Mouse (Mus musculus): ENCODE data around the gene Sar1b. TPM values are rescaled to one million over a fixed set of nuclear protein-coding genes. Genes with fewer than 3 reads are reported as not detected.

Gene Sar1b
- total and polyA plus RNA-seq, 3 experiments = 4.0 to 103 (median 59.2) TPM

DNA sequence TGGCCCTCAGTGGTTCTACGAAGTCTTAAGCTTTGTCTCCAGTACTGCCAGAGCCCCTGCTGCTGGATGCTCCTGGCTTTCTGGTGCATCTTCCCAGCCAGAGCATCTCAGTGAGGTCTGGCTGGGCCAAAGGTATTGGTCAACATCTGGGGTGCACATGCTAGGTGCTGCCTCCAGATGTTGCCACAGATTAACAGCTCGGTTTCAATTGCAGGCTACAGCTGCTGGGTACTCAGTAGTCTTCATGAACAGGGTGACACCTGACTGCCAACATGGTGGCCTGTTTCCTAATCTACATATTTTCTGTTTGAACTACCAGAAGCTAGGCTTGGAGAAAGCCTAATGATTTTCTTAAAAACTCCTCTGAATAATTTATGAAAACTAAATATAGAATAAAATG, 75.6 kb downstream of the Sar1b start:
- no peak overlapping the region for H3K4me3 ChIP-seq (ENCODE audit: low read depth, low read length)
- H3K4me1 ChIP-seq (ENCODE audit: insufficient read depth, low read depth, low read length) = peaks cover 19% of the 10 kb centered on the region; the same call in 1 of the 2 replicates
- peaks cover 95% of the 10 kb centered on the region for H3K36me3 ChIP-seq (replicated peaks)
- H3K9me3 ChIP-seq (replicated peaks) = no peaks in the 10 kb centered on the region
- ATAC-seq (ENCODE audit: extremely low read depth, insufficient number of reproducible peaks, low FRiP score, poor library complexity, severe bottlenecking) (no peak), DNase-seq (ENCODE audit: low spot score) (no peak)
- H3K27me3 ChIP-seq (ENCODE audit: insufficient read depth, low read length) = no peaks in the 10 kb centered on the region
- TF ChIP-seq CTCF (IDR thresholded peaks at IDR 0.05; ENCODE audit: low read depth, low read length) (no peak), GATA2 (IDR thresholded peaks at IDR 0.05; ENCODE audit: borderline replicate concordance, low read depth, low read length) (no peak), TAL1 (conservative IDR thresholded peaks at IDR 0.05; ENCODE audit: low read depth, low read length) (no peak), POLR2AphosphoS5 (IDR thresholded peaks at IDR 0.05; ENCODE audit: insufficient replicate concordance, low read depth, low read length) (no peak), GATA1 (IDR thresholded peaks at IDR 0.05; ENCODE audit: borderline replicate concordance, low read length) (no peak)

- H3K4me3 ChIP-seq (ENCODE audit: low read depth, low read length) = no peak overlapping the region
- no peak for TF ChIP-seq GATA2 (IDR thresholded peaks at IDR 0.05; ENCODE audit: borderline replicate concordance, low read depth, low read length)
- TF ChIP-seq POLR2AphosphoS5 (IDR thresholded peaks at IDR 0.05; ENCODE audit: insufficient replicate concordance, low read depth, low read length) = no peak
- no peak for TF ChIP-seq CTCF (IDR thresholded peaks at IDR 0.05; ENCODE audit: low read depth, low read length)
- no peak for DNase-seq (ENCODE audit: low spot score)
- H3K9me3 ChIP-seq (replicated peaks) = no peaks in the 10 kb centered on the region
- H3K27me3 ChIP-seq (ENCODE audit: insufficient read depth, low read length) = no peaks in the 10 kb centered on the region
- H3K4me1 ChIP-seq (ENCODE audit: insufficient read depth, low read depth, low read length) = peaks cover 19% of the 10 kb centered on the region; the same call in 1 of the 2 replicates
- ATAC-seq (ENCODE audit: extremely low read depth, insufficient number of reproducible peaks, low FRiP score, poor library complexity, severe bottlenecking) = no peak
- H3K36me3 ChIP-seq (replicated peaks) = peaks cover 95% of the 10 kb centered on the region
These were observed 76.5 kb downstream of the Sar1b start for GRCm38 (mm10) chr11:51839973-51840372.

DNA sequence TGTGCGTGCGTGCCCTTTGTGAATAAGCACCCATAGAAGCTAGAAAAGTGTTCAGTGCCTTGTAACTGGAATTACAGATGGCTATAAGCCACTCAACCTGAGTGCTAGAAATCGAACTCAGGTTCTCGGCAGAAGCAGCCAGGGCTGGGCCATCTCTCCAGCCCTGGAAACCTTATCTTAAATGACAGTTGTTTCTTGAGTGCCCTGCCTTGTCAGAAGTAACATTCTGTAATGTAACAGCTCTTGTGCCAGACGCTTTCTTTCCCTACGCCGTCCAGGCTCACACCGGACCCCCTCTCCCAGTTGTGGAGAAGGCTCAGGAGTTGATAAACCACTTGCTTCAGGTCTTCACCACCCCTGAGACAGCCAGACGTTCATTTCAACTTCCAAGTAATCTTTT, 77.2 kb downstream of the Sar1b start:
- no peak for ATAC-seq (ENCODE audit: extremely low read depth, insufficient number of reproducible peaks, low FRiP score, poor library complexity, severe bottlenecking)

DNA sequence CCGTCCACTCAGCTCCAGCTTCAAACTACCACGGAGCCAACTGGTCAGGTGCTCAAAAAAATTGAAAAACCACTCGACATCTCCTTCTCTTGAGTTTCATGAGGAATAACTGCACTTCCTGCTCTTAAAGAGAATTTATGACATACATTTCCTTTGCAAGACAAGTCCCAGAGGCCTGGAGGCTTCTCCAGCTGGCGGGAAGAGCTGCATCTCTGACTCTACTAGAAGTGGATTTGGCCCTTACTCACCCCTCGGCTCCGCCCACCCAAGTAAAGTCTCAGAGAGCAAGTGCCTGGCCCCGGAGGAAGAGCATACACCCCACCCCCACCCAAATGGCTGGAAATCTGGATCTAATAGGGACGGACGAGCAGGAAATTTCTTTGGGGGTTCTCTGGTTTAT, 77.7 kb downstream of the Sar1b start:
- Histone ChIP-seq H3K4me1 (ENCODE audit: insufficient read depth, low read depth, low read length) (peaks cover 19% of the 10 kb centered on the region; the same call in 1 of the 2 replicates), H3K27me3 (ENCODE audit: insufficient read depth, low read length) (no peaks in the 10 kb centered on the region), H3K9me3 (replicated peaks) (no peaks in the 10 kb centered on the region), H3K36me3 (replicated peaks) (peaks cover 94% of the 10 kb centered on the region), H3K4me3 (ENCODE audit: low read depth, low read length) (no peak overlapping the region)
- no peak for DNase-seq (ENCODE audit: low spot score)
- ATAC-seq (ENCODE audit: extremely low read depth, insufficient number of reproducible peaks, low FRiP score, poor library complexity, severe bottlenecking) = no peak
- TF ChIP-seq CTCF (IDR thresholded peaks at IDR 0.05; ENCODE audit: low read depth, low read length) (no peak), POLR2AphosphoS5 (IDR thresholded peaks at IDR 0.05; ENCODE audit: insufficient replicate concordance, low read depth, low read length) (no peak), GATA1 (IDR thresholded peaks at IDR 0.05; ENCODE audit: borderline replicate concordance, low read length) (no peak), GATA2 (IDR thresholded peaks at IDR 0.05; ENCODE audit: borderline replicate concordance, low read depth, low read length) (no peak), TAL1 (conservative IDR thresholded peaks at IDR 0.05; ENCODE audit: low read depth, low read length) (no peak)

More for the DNA sequence above, 77.2 kb downstream of the Sar1b start:
- H3K9me3 ChIP-seq (replicated peaks) = no peaks in the 10 kb centered on the region
- H3K4me3 ChIP-seq (ENCODE audit: low read depth, low read length) = no peak overlapping the region
- DNase-seq (ENCODE audit: low spot score) = no peak
- TF ChIP-seq POLR2AphosphoS5 (IDR thresholded peaks at IDR 0.05; ENCODE audit: insufficient replicate concordance, low read depth, low read length) (no peak), GATA2 (IDR thresholded peaks at IDR 0.05; ENCODE audit: borderline replicate concordance, low read depth, low read length) (no peak), TAL1 (conservative IDR thresholded peaks at IDR 0.05; ENCODE audit: low read depth, low read length) (no peak), CTCF (IDR thresholded peaks at IDR 0.05; ENCODE audit: low read depth, low read length) (no peak), GATA1 (IDR thresholded peaks at IDR 0.05; ENCODE audit: borderline replicate concordance, low read length) (no peak)
- H3K27me3 ChIP-seq (ENCODE audit: insufficient read depth, low read length) = no peaks in the 10 kb centered on the region
- peaks cover 94% of the 10 kb centered on the region for H3K36me3 ChIP-seq (replicated peaks)
- peaks cover 19% of the 10 kb centered on the region; the same call in 1 of the 2 replicates for H3K4me1 ChIP-seq (ENCODE audit: insufficient read depth, low read depth, low read length)

Other genes starting within 250 kb of the Sar1b start
- 49.2 and 52.0 TPM in 2 replicates for gene Phykpl, start 178.9 kb upstream of the Sar1b start, total RNA-seq (2014; fragmentation: Nextera tagmentation)
- gene Phykpl, start 178.9 kb upstream of the Sar1b start, total RNA-seq (2017) = 46.9 and 49.3 TPM in 2 replicates
- 11.0 and 12.6 TPM in 2 replicates for gene Phykpl, start 178.9 kb upstream of the Sar1b start, polyA plus RNA-seq (2012)
- gene Hnrnpab, start 156.8 kb upstream of the Sar1b start, total RNA-seq (2014; fragmentation: Nextera tagmentation) = 504 and 536 TPM in 2 replicates
- 669 and 683 TPM in 2 replicates for gene Hnrnpab, start 156.8 kb upstream of the Sar1b start, total RNA-seq (2017)
- gene Hnrnpab, start 156.8 kb upstream of the Sar1b start, polyA plus RNA-seq (2012) = 1,141 and 1,394 TPM in 2 replicates
- gene Nhp2, start 144.0 kb upstream of the Sar1b start, total RNA-seq (2014; fragmentation: Nextera tagmentation) = 73.2 and 91.1 TPM in 2 replicates
- 136 and 139 TPM in 2 replicates for gene Nhp2, start 144.0 kb upstream of the Sar1b start, total RNA-seq (2017)
- gene Nhp2, start 144.0 kb upstream of the Sar1b start, polyA plus RNA-seq (2012) = 202 and 235 TPM in 2 replicates
- 27.6 and 35.8 TPM in 2 replicates for gene Rmnd5b, start 127.8 kb upstream of the Sar1b start, total RNA-seq (2014; fragmentation: Nextera tagmentation)
- gene Rmnd5b, start 127.8 kb upstream of the Sar1b start, total RNA-seq (2017) = 26.8 and 28.0 TPM in 2 replicates
- 15.7 and 18.4 TPM in 2 replicates for gene Rmnd5b, start 127.8 kb upstream of the Sar1b start, polyA plus RNA-seq (2012)
- not detected in 2 replicates for gene N4bp3, start 112.8 kb upstream of the Sar1b start, total RNA-seq (2014; fragmentation: Nextera tagmentation)
- gene N4bp3, start 112.8 kb upstream of the Sar1b start, total RNA-seq (2017) = 0.05 and 0.35 TPM in 2 replicates
- 0.08 and 0.13 TPM in 2 replicates for gene N4bp3, start 112.8 kb upstream of the Sar1b start, polyA plus RNA-seq (2012)
- not detected in 2 replicates for gene D930048N14Rik, start 112.7 kb upstream of the Sar1b start, total RNA-seq (2014; fragmentation: Nextera tagmentation)
- 0.05 and 0.06 TPM in 2 replicates for gene D930048N14Rik, start 112.7 kb upstream of the Sar1b start, total RNA-seq (2017)
- not detected in 2 replicates for gene D930048N14Rik, start 112.7 kb upstream of the Sar1b start, polyA plus RNA-seq (2012)
- gene 0610009B22Rik, start 74.8 kb upstream of the Sar1b start, total RNA-seq (2014; fragmentation: Nextera tagmentation) = 16.8 and 19.5 TPM in 2 replicates
- 39.6 and 41.1 TPM in 2 replicates for gene 0610009B22Rik, start 74.8 kb upstream of the Sar1b start, total RNA-seq (2017)
- gene 0610009B22Rik, start 74.8 kb upstream of the Sar1b start, polyA plus RNA-seq (2012) = 2.4 and 2.8 TPM in 2 replicates
- 35.7 and 40.9 TPM in 2 replicates for gene Sec24a, start 53 bp upstream of the Sar1b start, total RNA-seq (2014; fragmentation: Nextera tagmentation)
- gene Sec24a, start 53 bp upstream of the Sar1b start, total RNA-seq (2017) = 7.7 and 8.2 TPM in 2 replicates
- 22.4 and 24.7 TPM in 2 replicates for gene Sec24a, start 53 bp upstream of the Sar1b start, polyA plus RNA-seq (2012)
- 8.4 and 8.8 TPM in 2 replicates for gene Jade2, start 94.0 kb downstream of the Sar1b start, total RNA-seq (2014; fragmentation: Nextera tagmentation)
- 6.9 and 7.0 TPM in 2 replicates for gene Jade2, start 94.0 kb downstream of the Sar1b start, total RNA-seq (2017)
- gene Jade2, start 94.0 kb downstream of the Sar1b start, polyA plus RNA-seq (2012) = 12.9 and 13.7 TPM in 2 replicates
- gene Cdkn2aipnl, start 204.0 kb downstream of the Sar1b start, total RNA-seq (2014; fragmentation: Nextera tagmentation) = 148 and 158 TPM in 2 replicates
- 81.5 and 86.8 TPM in 2 replicates for gene Cdkn2aipnl, start 204.0 kb downstream of the Sar1b start, total RNA-seq (2017)
- 47.2 and 49.4 TPM in 2 replicates for gene Cdkn2aipnl, start 204.0 kb downstream of the Sar1b start, polyA plus RNA-seq (2012)
- 62.4 and 73.4 TPM in 2 replicates for gene Ube2b, start 237.1 kb downstream of the Sar1b start, total RNA-seq (2014; fragmentation: Nextera tagmentation)
- 106 and 113 TPM in 2 replicates for gene Ube2b, start 237.1 kb downstream of the Sar1b start, total RNA-seq (2017)
- 100.0 and 120 TPM in 2 replicates for gene Ube2b, start 237.1 kb downstream of the Sar1b start, polyA plus RNA-seq (2012)
- 6.8 and 12.6 TPM in 2 replicates for gene Cdkl3, start 240.5 kb downstream of the Sar1b start, total RNA-seq (2014; fragmentation: Nextera tagmentation)
- gene Cdkl3, start 240.5 kb downstream of the Sar1b start, total RNA-seq (2017) = 2.3 and 2.5 TPM in 2 replicates
- gene Cdkl3, start 240.5 kb downstream of the Sar1b start, polyA plus RNA-seq (2012) = 0.78 and 0.90 TPM in 2 replicates